Mouse (Mus musculus): ENCODE data around the gene Olfr92. TPM values are rescaled to one million over a fixed set of nuclear protein-coding genes. Genes with fewer than 3 reads are reported as not detected.

The Olfr92 gene
- total RNA-seq, 2 experiments from 2014 or later = not detected

DNA sequence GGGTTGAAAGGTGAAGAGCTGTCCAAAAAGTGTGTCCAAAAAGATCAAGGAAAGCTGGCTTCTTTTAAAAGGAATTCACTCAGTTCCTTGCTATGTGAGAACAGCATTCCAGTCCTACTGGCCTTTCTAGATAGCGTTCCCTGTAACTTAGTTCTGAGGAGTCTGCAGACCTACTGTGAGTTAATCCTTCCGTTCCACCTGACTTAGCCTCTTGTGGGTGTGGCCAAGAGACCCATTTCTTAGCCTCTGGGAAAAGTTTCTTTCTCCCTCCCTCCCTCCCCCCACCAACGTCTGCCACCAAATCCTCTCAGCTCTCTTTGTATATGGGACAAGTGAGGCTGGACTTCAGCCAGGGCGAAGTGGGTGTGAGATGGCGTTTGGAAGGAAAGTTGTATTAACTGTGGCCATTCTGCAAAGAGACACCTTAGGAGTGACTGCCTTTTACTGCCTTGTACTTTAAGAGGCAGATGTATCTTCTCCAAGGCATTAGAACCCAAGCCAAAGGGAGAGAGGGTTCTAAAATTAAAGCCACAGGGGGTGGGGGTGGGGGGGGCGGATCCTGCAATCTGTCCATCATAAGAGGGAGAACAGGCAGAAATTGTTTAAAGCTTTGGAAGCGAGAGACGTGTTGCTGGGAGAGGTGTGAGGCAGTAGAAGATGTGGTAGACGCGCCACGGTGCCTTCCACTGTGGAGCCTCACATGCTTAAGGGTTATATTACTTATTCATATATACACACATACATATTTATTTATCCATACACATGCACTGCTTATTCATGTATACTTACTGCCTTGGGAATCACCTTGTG lies 56.0 kb downstream of the Olfr92 start:
- ATAC-seq (replicated peaks; ENCODE audit: low FRiP score, poor library complexity, severe bottlenecking) = no peak

DNA sequence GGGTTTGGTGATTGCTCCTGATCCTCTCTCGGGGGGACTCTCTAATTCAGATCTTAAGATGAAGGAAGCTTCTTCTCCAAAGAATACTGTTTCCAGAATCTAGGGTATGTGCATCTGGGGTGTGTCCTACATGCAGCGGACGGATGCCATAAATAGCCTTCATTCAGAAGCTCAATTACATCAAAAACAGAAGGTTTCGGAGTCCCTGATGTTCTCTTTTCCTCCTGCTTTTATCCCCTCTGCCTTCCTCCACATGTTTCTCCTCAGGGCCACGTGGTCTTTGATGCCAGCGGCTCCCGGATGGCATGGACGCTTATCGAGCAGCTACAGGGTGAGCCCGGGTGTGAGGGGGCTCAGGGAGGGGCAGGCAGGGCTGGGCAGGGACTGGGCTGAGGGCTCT lies 56.8 kb downstream of the Olfr92 start:
- ATAC-seq (replicated peaks; ENCODE audit: low FRiP score, poor library complexity, severe bottlenecking) = no peak

DNA sequence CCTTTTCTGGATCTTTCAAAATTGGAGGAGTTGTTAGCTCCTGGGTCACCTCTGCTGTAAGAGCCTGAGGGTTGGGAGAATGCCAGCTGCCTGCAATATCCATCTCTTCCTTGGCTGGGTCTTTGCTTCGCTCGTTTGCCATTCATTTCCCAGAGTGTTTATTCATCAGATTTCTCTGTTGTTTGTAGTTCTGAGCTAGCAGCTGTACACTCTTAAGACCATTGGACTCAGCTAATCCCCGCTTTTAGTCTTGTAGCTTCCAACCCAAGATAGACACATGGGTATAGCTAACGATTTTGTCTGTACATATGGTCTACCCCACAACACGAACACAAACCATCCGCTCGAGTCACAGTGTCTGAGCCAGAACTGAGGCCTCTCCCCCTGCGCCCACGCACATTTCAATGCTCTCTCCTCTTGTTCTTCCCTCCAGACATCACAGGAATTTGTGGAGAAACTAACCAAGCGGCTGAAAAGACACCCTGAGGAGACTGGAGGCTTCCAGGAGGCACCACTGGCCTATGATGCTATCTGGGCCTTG lies 57.7 kb downstream of the Olfr92 start:
- no peak for ATAC-seq (replicated peaks; ENCODE audit: low FRiP score, poor library complexity, severe bottlenecking)

DNA sequence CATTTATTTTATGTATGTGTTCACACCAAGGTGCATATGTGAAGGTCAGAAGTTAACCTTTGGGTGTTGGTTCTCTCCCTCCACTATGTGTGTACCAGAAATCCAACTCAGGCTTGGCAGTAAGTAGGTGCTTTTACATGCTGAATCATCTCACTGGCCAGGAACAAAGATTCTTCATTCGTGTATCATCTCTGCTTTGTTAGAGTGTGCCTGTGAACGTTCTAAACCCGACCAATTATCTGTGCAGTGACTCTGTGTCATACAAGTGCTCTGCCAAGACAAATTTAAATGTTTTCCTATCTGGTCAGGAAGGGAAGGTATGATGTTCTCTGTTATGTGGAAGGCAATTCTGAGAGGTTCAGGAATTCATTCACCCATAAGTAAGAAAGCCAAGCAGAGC lies 58.5 kb downstream of the Olfr92 start:
- ATAC-seq (replicated peaks; ENCODE audit: low FRiP score, poor library complexity, severe bottlenecking) = no peak

Other genes with a start within 250 kb of the Olfr92 start
- gene Trim40, start 230.0 kb downstream of the Olfr92 start, total RNA-seq (2015; ENCODE audit: low replicate concordance) = not detected in 2 replicates
- not detected in 2 replicates for gene Trim40, start 230.0 kb downstream of the Olfr92 start, total RNA-seq (2017; ENCODE audit: low replicate concordance)
- gene Trim31, start 222.0 kb downstream of the Olfr92 start, total RNA-seq (2015; ENCODE audit: low replicate concordance) = not detected in 2 replicates
- not detected in 2 replicates for gene Trim31, start 222.0 kb downstream of the Olfr92 start, total RNA-seq (2017; ENCODE audit: low replicate concordance)
- not detected in 2 replicates for gene Rnf39, start 177.2 kb downstream of the Olfr92 start, total RNA-seq (2015; ENCODE audit: low replicate concordance)
- gene Rnf39, start 177.2 kb downstream of the Olfr92 start, total RNA-seq (2017; ENCODE audit: low replicate concordance) = not detected in 2 replicates
- gene Ppp1r11, start 168.3 kb downstream of the Olfr92 start, total RNA-seq (2015; ENCODE audit: low replicate concordance) = 21.9 and 35.5 TPM in 2 replicates
- 8.8 and 14.4 TPM in 2 replicates for gene Ppp1r11, start 168.3 kb downstream of the Olfr92 start, total RNA-seq (2017; ENCODE audit: low replicate concordance)
- gene Znrd1, start 161.5 kb downstream of the Olfr92 start, total RNA-seq (2015; ENCODE audit: low replicate concordance) = 18.8 and 23.2 TPM in 2 replicates
- gene Znrd1, start 161.5 kb downstream of the Olfr92 start, total RNA-seq (2017; ENCODE audit: low replicate concordance) = 5.7 and 11.0 TPM in 2 replicates
- gene Znrd1as, start 161.5 kb downstream of the Olfr92 start, total RNA-seq (2015; ENCODE audit: low replicate concordance) = 3.8 TPM in 1 of 2 replicates, not detected in the other
- gene Znrd1as, start 161.5 kb downstream of the Olfr92 start, total RNA-seq (2017; ENCODE audit: low replicate concordance) = 0.51 and 7.0 TPM in 2 replicates
- not detected in 2 replicates for gene 2410137M14Rik, start 138.9 kb downstream of the Olfr92 start, total RNA-seq (2015; ENCODE audit: low replicate concordance)
- not detected in 2 replicates for gene 2410137M14Rik, start 138.9 kb downstream of the Olfr92 start, total RNA-seq (2017; ENCODE audit: low replicate concordance)
- not detected in 2 replicates for gene H2-M5, start 130.6 kb downstream of the Olfr92 start, total RNA-seq (2015; ENCODE audit: low replicate concordance)
- gene H2-M5, start 130.6 kb downstream of the Olfr92 start, total RNA-seq (2017; ENCODE audit: low replicate concordance) = not detected in 2 replicates
- not detected in 2 replicates for gene Zfp57, start 118.9 kb downstream of the Olfr92 start, total RNA-seq (2015; ENCODE audit: low replicate concordance)
- gene Zfp57, start 118.9 kb downstream of the Olfr92 start, total RNA-seq (2017; ENCODE audit: low replicate concordance) = not detected in 2 replicates
- gene Mog, start 96.7 kb downstream of the Olfr92 start, total RNA-seq (2015; ENCODE audit: low replicate concordance) = not detected in 2 replicates
- not detected in 2 replicates for gene Mog, start 96.7 kb downstream of the Olfr92 start, total RNA-seq (2017; ENCODE audit: low replicate concordance)
- 0.42 and 1.2 TPM in 2 replicates for gene Gabbr1, start 74.1 kb downstream of the Olfr92 start, total RNA-seq (2015; ENCODE audit: low replicate concordance)
- gene Gabbr1, start 74.1 kb downstream of the Olfr92 start, total RNA-seq (2017; ENCODE audit: low replicate concordance) = 0.85 and 1.1 TPM in 2 replicates
- not detected in 2 replicates for gene Olfr90, start 31.6 kb downstream of the Olfr92 start, total RNA-seq (2015; ENCODE audit: low replicate concordance)
- not detected in 2 replicates for gene Olfr90, start 31.6 kb downstream of the Olfr92 start, total RNA-seq (2017; ENCODE audit: low replicate concordance)
- not detected in 2 replicates for gene Olfr91, start 21.8 kb downstream of the Olfr92 start, total RNA-seq (2015; ENCODE audit: low replicate concordance)
- not detected in 2 replicates for gene Olfr91, start 21.8 kb downstream of the Olfr92 start, total RNA-seq (2017; ENCODE audit: low replicate concordance)
- gene Olfr93, start 41.4 kb upstream of the Olfr92 start, total RNA-seq (2015; ENCODE audit: low replicate concordance) = not detected in 2 replicates
- not detected in 2 replicates for gene Olfr93, start 41.4 kb upstream of the Olfr92 start, total RNA-seq (2017; ENCODE audit: low replicate concordance)
- 5.4 TPM in 1 of 2 replicates, not detected in the other for gene Ubd, start 73.8 kb upstream of the Olfr92 start, total RNA-seq (2015; ENCODE audit: low replicate concordance)
- 1.7 and 4.7 TPM in 2 replicates for gene Ubd, start 73.8 kb upstream of the Olfr92 start, total RNA-seq (2017; ENCODE audit: low replicate concordance)
- gene Olfr94, start 80.9 kb upstream of the Olfr92 start, total RNA-seq (2015; ENCODE audit: low replicate concordance) = not detected in 2 replicates
- gene Olfr94, start 80.9 kb upstream of the Olfr92 start, total RNA-seq (2017; ENCODE audit: low replicate concordance) = not detected in 2 replicates
- not detected in 2 replicates for gene Olfr95, start 93.0 kb upstream of the Olfr92 start, total RNA-seq (2015; ENCODE audit: low replicate concordance)
- gene Olfr95, start 93.0 kb upstream of the Olfr92 start, total RNA-seq (2017; ENCODE audit: low replicate concordance) = not detected in 2 replicates
- not detected in 2 replicates for gene Olfr96, start 100.1 kb upstream of the Olfr92 start, total RNA-seq (2015; ENCODE audit: low replicate concordance)
- not detected in 2 replicates for gene Olfr96, start 100.1 kb upstream of the Olfr92 start, total RNA-seq (2017; ENCODE audit: low replicate concordance)
- not detected in 2 replicates for gene Olfr97, start 117.2 kb upstream of the Olfr92 start, total RNA-seq (2015; ENCODE audit: low replicate concordance)
- gene Olfr97, start 117.2 kb upstream of the Olfr92 start, total RNA-seq (2017; ENCODE audit: low replicate concordance) = not detected in 2 replicates
- not detected in 2 replicates for gene Olfr98, start 143.7 kb upstream of the Olfr92 start, total RNA-seq (2015; ENCODE audit: low replicate concordance)
- not detected in 2 replicates for gene Olfr98, start 143.7 kb upstream of the Olfr92 start, total RNA-seq (2017; ENCODE audit: low replicate concordance)
- not detected in 2 replicates for gene H2-M3, start 150.1 kb upstream of the Olfr92 start, total RNA-seq (2015; ENCODE audit: low replicate concordance)
- 2.9 and 3.3 TPM in 2 replicates for gene H2-M3, start 150.1 kb upstream of the Olfr92 start, total RNA-seq (2017; ENCODE audit: low replicate concordance)
- not detected in 2 replicates for gene Olfr99, start 163.4 kb upstream of the Olfr92 start, total RNA-seq (2015; ENCODE audit: low replicate concordance)
- gene Olfr99, start 163.4 kb upstream of the Olfr92 start, total RNA-seq (2017; ENCODE audit: low replicate concordance) = 1.7 TPM in 1 of 2 replicates, not detected in the other
- not detected in 2 replicates for gene Olfr101, start 184.2 kb upstream of the Olfr92 start, total RNA-seq (2015; ENCODE audit: low replicate concordance)
- not detected in 2 replicates for gene Olfr101, start 184.2 kb upstream of the Olfr92 start, total RNA-seq (2017; ENCODE audit: low replicate concordance)
- not detected in 2 replicates for gene Olfr102, start 197.0 kb upstream of the Olfr92 start, total RNA-seq (2015; ENCODE audit: low replicate concordance)
- gene Olfr102, start 197.0 kb upstream of the Olfr92 start, total RNA-seq (2017; ENCODE audit: low replicate concordance) = not detected in 2 replicates
- gene Olfr103, start 219.6 kb upstream of the Olfr92 start, total RNA-seq (2015; ENCODE audit: low replicate concordance) = not detected in 2 replicates
- not detected in 2 replicates for gene Olfr103, start 219.6 kb upstream of the Olfr92 start, total RNA-seq (2017; ENCODE audit: low replicate concordance)
- not detected in 2 replicates for gene Olfr104-ps, start 239.5 kb upstream of the Olfr92 start, total RNA-seq (2015; ENCODE audit: low replicate concordance)
- not detected in 2 replicates for gene Olfr104-ps, start 239.5 kb upstream of the Olfr92 start, total RNA-seq (2017; ENCODE audit: low replicate concordance)

Data from erythroblast, adult 5-6 weeks (primary cell).